Mouse (Mus musculus) kidney, postnatal 0 days (tissue): Measurements from ENCODE around the gene Mgmt. TPM values are rescaled to one million over a fixed set of nuclear protein-coding genes. Genes with fewer than 3 reads are reported as not detected.

ENCODE experiments used
- ATAC-seq: fragments of 200-750 bp; cut with Nextera tagmentation; replicated peaks from 2 replicates; pipeline ENCODE4 v1.8.0; 2017; ENCODE audit warnings: low read depth, moderate number of reproducible peaks, moderate TSS enrichment, moderate library complexity; ENCODE audit not compliant: low FRiP score
- DNase-seq: peaks from one replicate; pipeline ENCODE4 v3.0.0-alpha.2; 2016; ENCODE audit warnings: low spot score
- H3K27ac ChIP-seq: fragments of 300-500 bp; sonication (generic); 2 replicates; pipeline ENCODE4 v1.5.1; 2014; ENCODE audit warnings: mild to moderate bottlenecking
- H3K27me3 ChIP-seq: fragments of 300-500 bp; sonication (generic); 2 replicates; pipeline ENCODE4 v1.6.1; 2014; ENCODE audit warnings: low read length, mixed read lengths; ENCODE audit not compliant: insufficient read depth
- H3K36me3 ChIP-seq: fragments of 300-500 bp; sonication (generic); 2 replicates; pipeline ENCODE4 v1.6.1; 2014; ENCODE audit warnings: low read length, mixed read lengths; ENCODE audit not compliant: insufficient read depth
- H3K4me1 ChIP-seq: fragments of 300-500 bp; sonication (generic); replicated peaks from 2 replicates; pipeline ENCODE4 v1.6.1; 2014; ENCODE audit warnings: antibody characterized with exemption, low read length, mixed read lengths; ENCODE audit not compliant: insufficient read depth
- H3K4me2 ChIP-seq: fragments of 300-500 bp; sonication (generic); 2 replicates; pipeline ENCODE4 v1.6.1; 2014; ENCODE audit warnings: mild to moderate bottlenecking, low read length, moderate library complexity, mixed read lengths
- H3K4me3 ChIP-seq: fragments of 300-500 bp; sonication (generic); replicated peaks from 2 replicates; pipeline ENCODE4 v1.5.1; 2014; ENCODE audit warnings: low read depth, low read length
- H3K9ac ChIP-seq: fragments of 300-500 bp; sonication (generic); 2 replicates; pipeline ENCODE4 v1.6.1; 2014; ENCODE audit warnings: low read depth, low read length
- H3K9me3 ChIP-seq: fragments of 300-500 bp; sonication (generic); replicated peaks from 2 replicates; pipeline ENCODE4 v1.6.1; 2016; ENCODE audit warnings: low read length, inconsistent platforms, mixed read lengths
- CTCF ChIP-seq: IDR thresholded peaks from 2 replicates; pipeline ENCODE4 v1.5.1; 2016; ENCODE audit warnings: antibody characterized with exemption, low read depth, mild to moderate bottlenecking, moderate library complexity
- WGBS: fragments of 180-500 bp; shearing (Covaris S2); extraction: QIAGEN DNeasy Blood & Tissue Kit; methylation state at CpG from one replicate; pipeline ENCODE4 v1.1.7; 2014; 5-methylcytosine and 5-hydroxymethylcytosine counted together
- polyA plus RNA-seq: library from polyadenylated mRNA; unstranded; fragments of >200 nt; fragmentation: Nextera tagmentation; extraction: Ambion mirVana; gene quantifications from 2 replicates; pipeline ENCODE4 v1.2.1, GENCODE M21; 2015

Gene Mgmt
- polyA plus RNA-seq, 1 experiment from 2014 or later: 5.7 TPM

- WGBS: 79% methylated on average over 6 of the region's 6 CpGs
- no peak for ATAC-seq
- Histone ChIP-seq H3K36me3 (no peaks in the 10 kb centered on the region), H3K4me3 (no peak overlapping the region), H3K9ac (no peak overlapping the region), H3K27ac (no peak overlapping the region), H3K4me1 (peaks cover 4% of the 10 kb centered on the region; the same call in 1 of the 2 replicates), H3K9me3 (no peaks in the 10 kb centered on the region), H3K4me2 (no peak overlapping the region), H3K27me3 (no peaks in the 10 kb centered on the region)
- TF ChIP-seq CTCF: no peak
- no peak for DNase-seq
These were observed 27.8 kb downstream of the Mgmt start for GRCm38 (mm10) chr7:136922230-136922629.

GRCm38 (mm10) chr7:136924610-136925260, 30.3 kb downstream of the Mgmt start:
- Histone ChIP-seq H3K4me1 (peaks cover 4% of the 10 kb centered on the region; the same call in 1 of the 2 replicates), H3K9me3 (no peaks in the 10 kb centered on the region), H3K9ac (no peak overlapping the region), H3K27me3 (no peaks in the 10 kb centered on the region), H3K4me3 (no peak overlapping the region), H3K4me2 (no peak overlapping the region), H3K36me3 (no peaks in the 10 kb centered on the region), H3K27ac (no peak overlapping the region)
- no peak for ATAC-seq
- TF ChIP-seq CTCF: no peak
- DNase-seq: no peak
- 61% methylated on average over 18 of the region's 18 CpGs for WGBS

GRCm38 (mm10) chr7:136926178-136926577, 31.8 kb downstream of the Mgmt start:
- no peak overlapping the region for H3K4me2 ChIP-seq
- no peak overlapping the region for H3K4me3 ChIP-seq
- H3K27ac ChIP-seq: no peak overlapping the region
- WGBS: 26% methylated on average over 9 of the region's 9 CpGs
- ATAC-seq (no peak), DNase-seq (peak; percentile 32)
- no peak overlapping the region for H3K9ac ChIP-seq
- no peak for TF ChIP-seq CTCF
- no peaks in the 10 kb centered on the region for H3K36me3 ChIP-seq
- H3K27me3 ChIP-seq: no peaks in the 10 kb centered on the region
- peaks cover 4% of the 10 kb centered on the region; the same call in 1 of the 2 replicates for H3K4me1 ChIP-seq
- H3K9me3 ChIP-seq: no peaks in the 10 kb centered on the region

- Histone ChIP-seq H3K27ac (no peak overlapping the region), H3K4me2 (no peak overlapping the region), H3K36me3 (no peaks in the 10 kb centered on the region), H3K27me3 (no peaks in the 10 kb centered on the region), H3K4me1 (no peaks in the 10 kb centered on the region), H3K4me3 (no peak overlapping the region), H3K9ac (no peak overlapping the region), H3K9me3 (no peaks in the 10 kb centered on the region)
- WGBS: 84% methylated on average over 3 of the region's 3 CpGs
- no peak for ATAC-seq
- DNase-seq: no peak
- no peak for TF ChIP-seq CTCF
These were observed 36.0 kb downstream of the Mgmt start for GRCm38 (mm10) chr7:136930451-136930850.

- no peak for DNase-seq
- TF ChIP-seq CTCF: no peak
These were observed 39.0 kb downstream of the Mgmt start for GRCm38 (mm10) chr7:136933367-136933766.

GRCm38 (mm10) chr7:136934336-136934735, 39.9 kb downstream of the Mgmt start:
- no peak for DNase-seq
- H3K4me1 ChIP-seq: no peaks in the 10 kb centered on the region
- 94% methylated on average over 5 of the region's 5 CpGs for WGBS
- no peaks in the 10 kb centered on the region for H3K27me3 ChIP-seq
- H3K4me2 ChIP-seq: no peak overlapping the region
- H3K27ac ChIP-seq: no peak overlapping the region
- no peak for ATAC-seq
- no peaks in the 10 kb centered on the region for H3K36me3 ChIP-seq
- H3K9me3 ChIP-seq: no peaks in the 10 kb centered on the region
- TF ChIP-seq CTCF: no peak
- H3K4me3 ChIP-seq: no peak overlapping the region
- no peak overlapping the region for H3K9ac ChIP-seq

More at GRCm38 (mm10) chr7:136933367-136933766, 39.0 kb downstream of the Mgmt start:
- no peaks in the 10 kb centered on the region for H3K9me3 ChIP-seq
- H3K4me2 ChIP-seq: no peak overlapping the region
- H3K36me3 ChIP-seq: no peaks in the 10 kb centered on the region
- no peak overlapping the region for H3K4me3 ChIP-seq
- no peak for ATAC-seq
- 56% methylated on average over 3 of the region's 3 CpGs for WGBS
- H3K9ac ChIP-seq: no peak overlapping the region
- H3K27ac ChIP-seq: no peak overlapping the region
- H3K4me1 ChIP-seq: no peaks in the 10 kb centered on the region
- no peaks in the 10 kb centered on the region for H3K27me3 ChIP-seq
